Mouse (Mus musculus): ENCODE results near the gene Rnase13. TPM values are rescaled to one million over a fixed set of nuclear protein-coding genes. Genes with fewer than 3 reads are reported as not detected.
"Not testable (repeated sequence)": the region's sequence is repeated elsewhere in the genome, so short reads cannot be mapped to it uniquely, and the experiment has no call there.

The Rnase13 gene
- polyA plus RNA-seq (2017; shearing (Covaris generic)), result not detected

- ATAC-seq, result no peak
Measured at GRCm38 (mm10) chr14:51922571-51922865, at the start of gene Rnase13. Rnase13 (minus strand) TSS chr14:51922773.

GRCm38 (mm10) chr14:51967400-51967799 is 44.8 kb upstream of the Rnase13 start:
- ATAC-seq, result no peak

- ATAC-seq, result no peak
Measured at GRCm38 (mm10) chr14:51960316-51960715, 37.7 kb upstream of the Rnase13 start.

GRCm38 (mm10) chr14:51943336-51943735 is 20.8 kb upstream of the Rnase13 start:
- ATAC-seq, result no peak

GRCm38 (mm10) chr14:51942236-51942635 is 19.7 kb upstream of the Rnase13 start:
- no peak for ATAC-seq

GRCm38 (mm10) chr14:51941577-51941976 is 19.0 kb upstream of the Rnase13 start:
- no peak for ATAC-seq

GRCm38 (mm10) chr14:51940944-51941560 is 18.5 kb upstream of the Rnase13 start:
- ATAC-seq, result no peak

- no peak for ATAC-seq
Measured at GRCm38 (mm10) chr14:51939005-51939404, 16.4 kb upstream of the Rnase13 start.

GRCm38 (mm10) chr14:51932092-51933020 is 9.8 kb upstream of the Rnase13 start:
- no peak for ATAC-seq

- peak; percentile 72 for ATAC-seq
Measured at GRCm38 (mm10) chr14:51930824-51931223, 8.3 kb upstream of the Rnase13 start.

- no peak for ATAC-seq
Measured at GRCm38 (mm10) chr14:51929968-51930367, 7.4 kb upstream of the Rnase13 start.

- no peak for ATAC-seq
Measured at GRCm38 (mm10) chr14:51929309-51929943, 6.9 kb upstream of the Rnase13 start.

- not testable (repeated sequence) for ATAC-seq
Measured at GRCm38 (mm10) chr14:51926930-51927329, 4.4 kb upstream of the Rnase13 start.

GRCm38 (mm10) chr14:51923492-51923891 is 919 bp upstream of the Rnase13 start:
- ATAC-seq, result no peak

- no peak for ATAC-seq
Measured at GRCm38 (mm10) chr14:51922910-51923309, 337 bp upstream of the Rnase13 start.

GRCm38 (mm10) chr14:51921759-51922570 is 608 bp downstream of the Rnase13 start:
- no peak for ATAC-seq

GRCm38 (mm10) chr14:51918966-51919365 is 3.6 kb downstream of the Rnase13 start:
- no peak for ATAC-seq

- no peak for ATAC-seq
Measured at GRCm38 (mm10) chr14:51918125-51918524, 4.4 kb downstream of the Rnase13 start, which contains the start of gene Tppp2. Tppp2 (plus strand) TSS chr14:51918425.

GRCm38 (mm10) chr14:51916539-51916938 is 6.0 kb downstream of the Rnase13 start:
- ATAC-seq, result no peak

- ATAC-seq, result no peak
Measured at GRCm38 (mm10) chr14:51915030-51915429, 7.5 kb downstream of the Rnase13 start.

- ATAC-seq, result no peak
Measured at GRCm38 (mm10) chr14:51913960-51914762, 8.4 kb downstream of the Rnase13 start, which contains the start of gene Ndrg2. Ndrg2 (minus strand) TSS chr14:51914158.

All from inflammation-experienced regulatory T-cells, adult 6 months (primary cell).